Mouse (Mus musculus) kidney, embryonic 14.5 days (tissue): ENCODE measurements around the gene Olfr632. TPM values are rescaled to one million over a fixed set of nuclear protein-coding genes. Genes with fewer than 3 reads are reported as not detected.
A peak's percentile ranks its signal among the peaks of the same experiment; 100 is the strongest.

ENCODE experiments used
- ATAC-seq: fragments of 200-750 bp; cut with Nextera tagmentation; 2 replicates; pipeline ENCODE4 v1.8.0; 2017; ENCODE audit warnings: moderate number of reproducible peaks, mild to moderate bottlenecking, moderate TSS enrichment, moderate library complexity; ENCODE audit not compliant: low FRiP score, low TSS enrichment
- H3K27ac ChIP-seq: fragments of 300-500 bp; sonication (generic); 2 replicates; pipeline ENCODE4 v1.5.1; 2014; ENCODE audit warnings: low read depth, mild to moderate bottlenecking, low read length, moderate library complexity, mixed read lengths
- H3K27me3 ChIP-seq: fragments of 300-500 bp; sonication (generic); 2 replicates; pipeline ENCODE4 v1.6.1; 2014; ENCODE audit warnings: mild to moderate bottlenecking, low read length; ENCODE audit not compliant: control insufficient read depth, insufficient read depth
- H3K36me3 ChIP-seq: fragments of 300-500 bp; sonication (generic); 2 replicates; pipeline ENCODE4 v1.6.1; 2014; ENCODE audit warnings: low read length, mixed read lengths; ENCODE audit not compliant: control insufficient read depth, insufficient read depth
- H3K4me1 ChIP-seq: fragments of 300-500 bp; sonication (generic); 2 replicates; pipeline ENCODE4 v1.6.1; 2014; ENCODE audit warnings: low read length, mixed read lengths; ENCODE audit not compliant: control insufficient read depth, insufficient read depth
- H3K4me2 ChIP-seq: fragments of 300-500 bp; sonication (generic); replicated peaks from 2 replicates; pipeline ENCODE4 v1.6.1; 2014; ENCODE audit warnings: low read depth, mild to moderate bottlenecking, low read length
- H3K4me3 ChIP-seq: fragments of 300-500 bp; sonication (generic); 2 replicates; pipeline ENCODE4 v1.5.1; 2014; ENCODE audit warnings: mild to moderate bottlenecking, low read length
- H3K9ac ChIP-seq: fragments of 300-500 bp; sonication (generic); 2 replicates; pipeline ENCODE4 v1.6.1; 2014; ENCODE audit warnings: low read depth, mild to moderate bottlenecking, low read length, moderate library complexity
- H3K9me3 ChIP-seq: fragments of 300-500 bp; sonication (generic); 2 replicates; pipeline ENCODE4 v1.6.1; 2016; ENCODE audit warnings: low read length; ENCODE audit not compliant: control insufficient read depth
- WGBS: fragments of 180-500 bp; shearing (Covaris S2); extraction: QIAGEN DNeasy Blood & Tissue Kit; methylation state at CpG from one replicate; pipeline ENCODE4 v1.1.7; 2014; 5-methylcytosine and 5-hydroxymethylcytosine counted together
- polyA plus RNA-seq: library from polyadenylated mRNA; unstranded; fragments of >200 nt; fragmentation: Nextera tagmentation; extraction: Ambion mirVana; gene quantifications from 2 replicates; pipeline ENCODE4 v1.2.1, GENCODE M21; 2014

Gene Olfr632
- polyA plus RNA-seq, result not detected in 2 replicates

- Histone ChIP-seq H3K27me3 (no peaks in the 10 kb centered on the region), H3K4me3 (no peak within 1 kb of the TSS), H3K9me3 (no peaks in the 10 kb centered on the region), H3K4me1 (no peaks in the 10 kb centered on the region), H3K9ac (no peak within 1 kb of the TSS), H3K36me3 (no peaks in the 10 kb centered on the region), H3K4me2 (no peak within 1 kb of the TSS), H3K27ac (no peak within 1 kb of the TSS)
- 77% methylated on average over 2 of the region's 2 CpGs for WGBS
- no peak for ATAC-seq
These were observed at the start of gene Olfr632 for GRCm38 (mm10) chr7:103934264-103934663. TSS of gene Olfr632 (plus strand) at chr7:103934347.

- H3K4me2 ChIP-seq, result no peak within 1 kb of the TSS
- H3K9ac ChIP-seq, result no peak within 1 kb of the TSS
- no peak within 1 kb of the TSS for H3K27ac ChIP-seq
- H3K27me3 ChIP-seq, result no peaks in the 10 kb centered on the region
- no peak within 1 kb of the TSS for H3K4me3 ChIP-seq
- H3K36me3 ChIP-seq, result no peaks in the 10 kb centered on the region
- H3K9me3 ChIP-seq, result no peaks in the 10 kb centered on the region
- ATAC-seq, result no peak
- H3K4me1 ChIP-seq, result no peaks in the 10 kb centered on the region
These were observed 48.0 kb upstream of the Olfr632 start, which contains the start of gene Olfr66 for GRCm38 (mm10) chr7:103886152-103886551. TSS of gene Olfr66 (minus strand) at chr7:103886252.

- Histone ChIP-seq H3K9ac (no peak within 1 kb of the TSS), H3K4me1 (no peaks in the 10 kb centered on the region), H3K4me3 (no peak within 1 kb of the TSS), H3K27me3 (no peaks in the 10 kb centered on the region), H3K27ac (no peak within 1 kb of the TSS), H3K4me2 (no peak within 1 kb of the TSS), H3K36me3 (no peaks in the 10 kb centered on the region), H3K9me3 (no peaks in the 10 kb centered on the region)
- ATAC-seq, result no peak
- WGBS, result 82% methylated on average over 1 of the region's 1 CpGs
These were observed 39.8 kb upstream of the Olfr632 start, which contains the start of gene Olfr64 for GRCm38 (mm10) chr7:103894385-103894784. TSS of gene Olfr64 (minus strand) at chr7:103894485.

GRCm38 (mm10) chr7:103903187-103903586 lies 31.0 kb upstream of the Olfr632 start, which contains the start of gene Olfr65:
TSS of gene Olfr65 (plus strand) at chr7:103903487.
- no peak within 1 kb of the TSS for H3K9ac ChIP-seq
- no peak within 1 kb of the TSS for H3K4me3 ChIP-seq
- no peak within 1 kb of the TSS for H3K27ac ChIP-seq
- no peaks in the 10 kb centered on the region for H3K36me3 ChIP-seq
- H3K4me2 ChIP-seq, result no peak within 1 kb of the TSS
- WGBS, result 66% methylated on average over 2 of the region's 2 CpGs
- H3K27me3 ChIP-seq, result no peaks in the 10 kb centered on the region
- no peaks in the 10 kb centered on the region for H3K4me1 ChIP-seq
- no peaks in the 10 kb centered on the region for H3K9me3 ChIP-seq
- no peak for ATAC-seq

GRCm38 (mm10) chr7:103910047-103910446 lies 24.1 kb upstream of the Olfr632 start:
- no peaks in the 10 kb centered on the region for H3K4me1 ChIP-seq
- ATAC-seq, result peak; percentile 75; the same call in 1 of the 2 replicates
- H3K36me3 ChIP-seq, result no peaks in the 10 kb centered on the region
- H3K27ac ChIP-seq, result no peak overlapping the region
- H3K4me2 ChIP-seq, result no peak overlapping the region
- H3K9ac ChIP-seq, result no peak overlapping the region
- no peaks in the 10 kb centered on the region for H3K9me3 ChIP-seq
- 13% methylated on average over 3 of the region's 3 CpGs for WGBS
- no peaks in the 10 kb centered on the region for H3K27me3 ChIP-seq
- no peak overlapping the region for H3K4me3 ChIP-seq

- H3K27ac ChIP-seq, result no peak overlapping the region
- H3K9me3 ChIP-seq, result no peaks in the 10 kb centered on the region
- H3K4me2 ChIP-seq, result no peak overlapping the region
- H3K36me3 ChIP-seq, result no peaks in the 10 kb centered on the region
- ATAC-seq, result peak; percentile 55; the same call in 1 of the 2 replicates
- H3K9ac ChIP-seq, result no peak overlapping the region
- no peak overlapping the region for H3K4me3 ChIP-seq
- H3K27me3 ChIP-seq, result no peaks in the 10 kb centered on the region
- WGBS, result 39% methylated on average over 8 of the region's 8 CpGs
- H3K4me1 ChIP-seq, result no peaks in the 10 kb centered on the region
These were observed 21.1 kb upstream of the Olfr632 start for GRCm38 (mm10) chr7:103912969-103913511.

GRCm38 (mm10) chr7:103915338-103915737 lies 18.8 kb upstream of the Olfr632 start:
- Histone ChIP-seq H3K27me3 (no peaks in the 10 kb centered on the region), H3K9ac (no peak overlapping the region), H3K4me3 (no peak overlapping the region), H3K27ac (no peak overlapping the region), H3K9me3 (no peaks in the 10 kb centered on the region), H3K4me2 (no peak overlapping the region), H3K36me3 (no peaks in the 10 kb centered on the region), H3K4me1 (no peaks in the 10 kb centered on the region)
- no peak; the same call in 1 of the 2 replicates for ATAC-seq

- Histone ChIP-seq H3K9me3 (no peaks in the 10 kb centered on the region), H3K27me3 (no peaks in the 10 kb centered on the region), H3K9ac (no peak within 1 kb of the TSS), H3K27ac (no peak within 1 kb of the TSS), H3K4me1 (no peaks in the 10 kb centered on the region), H3K4me2 (no peak within 1 kb of the TSS), H3K4me3 (no peak within 1 kb of the TSS), H3K36me3 (no peaks in the 10 kb centered on the region)
- ATAC-seq, result no peak
These were observed 5.6 kb upstream of the Olfr632 start, which contains the start of gene Olfr631 for GRCm38 (mm10) chr7:103928525-103928924. TSS of gene Olfr631 (plus strand) at chr7:103928825.

- no peaks in the 10 kb centered on the region for H3K27me3 ChIP-seq
- ATAC-seq, result no peak; the same call in 1 of the 2 replicates
- H3K4me3 ChIP-seq, result no peak overlapping the region
- H3K4me2 ChIP-seq, result no peak overlapping the region
- H3K9ac ChIP-seq, result no peak overlapping the region
- H3K4me1 ChIP-seq, result no peaks in the 10 kb centered on the region
- H3K36me3 ChIP-seq, result no peaks in the 10 kb centered on the region
- 15% methylated on average over 2 of the region's 2 CpGs for WGBS
- H3K9me3 ChIP-seq, result no peaks in the 10 kb centered on the region
- H3K27ac ChIP-seq, result no peak overlapping the region
These were observed 8.6 kb downstream of the Olfr632 start for GRCm38 (mm10) chr7:103942730-103943129.
